Mouse (Mus musculus) ovary, adult 18-20 months (tissue): ENCODE data around the gene Wnt9a.
"Not testable (repeated sequence)": the region's sequence is repeated elsewhere in the genome, so short reads cannot be mapped to it uniquely, and the experiment has no call there.

Experiments
- DNase-seq: peaks from one replicate; pipeline ENCODE4 v3.0.0; 2022; ENCODE audit warnings: low spot score, mixed read lengths

The Wnt9a gene

DNA sequence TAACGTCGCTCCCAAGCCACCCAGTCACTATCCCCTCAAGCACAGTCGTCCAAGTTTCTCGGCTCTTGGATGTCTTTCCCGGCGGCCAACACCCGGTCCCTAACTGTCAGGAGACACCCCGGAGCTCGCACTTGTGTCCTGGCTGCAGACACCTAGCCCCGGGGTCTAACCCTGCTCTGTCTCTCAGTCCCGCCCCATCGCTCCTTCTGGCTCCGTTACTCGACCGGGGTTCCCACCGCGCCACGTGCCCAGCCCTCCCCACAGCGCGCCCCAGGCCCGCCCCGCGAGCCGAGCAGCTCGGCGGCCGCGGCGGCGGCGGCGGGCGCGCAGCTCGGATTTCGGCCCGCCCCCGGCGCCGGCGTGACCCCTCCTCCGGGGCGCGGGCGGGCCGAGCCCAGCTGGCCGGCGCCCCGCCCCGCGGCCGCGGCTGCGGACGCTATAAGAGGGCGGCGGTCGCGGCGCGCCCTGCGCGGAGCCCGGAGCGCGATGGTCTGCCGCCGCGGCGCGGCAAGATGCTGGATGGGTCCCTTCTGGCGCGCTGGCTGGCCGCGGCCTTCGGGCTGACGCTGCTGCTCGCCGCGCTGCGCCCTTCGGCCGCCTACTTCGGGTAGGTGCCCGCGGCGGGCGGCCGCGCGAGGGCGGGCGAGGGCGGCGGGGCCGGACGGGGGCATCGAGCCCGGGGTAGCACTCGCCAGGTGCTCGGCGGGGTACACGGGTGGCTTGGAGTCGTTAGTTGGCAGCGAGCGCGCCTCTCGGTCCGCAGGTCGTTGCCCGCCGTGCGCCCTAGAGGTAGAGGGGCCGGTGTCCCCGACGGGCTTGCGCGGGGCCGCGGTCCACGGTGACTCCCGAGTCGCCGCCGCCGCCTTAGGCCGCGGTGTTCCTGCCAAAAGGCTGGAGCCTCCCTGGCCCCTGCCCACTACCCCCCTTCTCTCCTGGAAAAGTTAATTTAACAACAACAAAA lies at the start of gene Wnt9a:
TSS of gene Wnt9a (plus strand) at position 468 of the 961 bp plus-strand sequence.
- DNase-seq: peak; percentile 54

- DNase-seq: no peak
Measured at GRCm38 (mm10) chr11:59259647-59260046, 47.1 kb upstream of the Wnt9a start.

DNA sequence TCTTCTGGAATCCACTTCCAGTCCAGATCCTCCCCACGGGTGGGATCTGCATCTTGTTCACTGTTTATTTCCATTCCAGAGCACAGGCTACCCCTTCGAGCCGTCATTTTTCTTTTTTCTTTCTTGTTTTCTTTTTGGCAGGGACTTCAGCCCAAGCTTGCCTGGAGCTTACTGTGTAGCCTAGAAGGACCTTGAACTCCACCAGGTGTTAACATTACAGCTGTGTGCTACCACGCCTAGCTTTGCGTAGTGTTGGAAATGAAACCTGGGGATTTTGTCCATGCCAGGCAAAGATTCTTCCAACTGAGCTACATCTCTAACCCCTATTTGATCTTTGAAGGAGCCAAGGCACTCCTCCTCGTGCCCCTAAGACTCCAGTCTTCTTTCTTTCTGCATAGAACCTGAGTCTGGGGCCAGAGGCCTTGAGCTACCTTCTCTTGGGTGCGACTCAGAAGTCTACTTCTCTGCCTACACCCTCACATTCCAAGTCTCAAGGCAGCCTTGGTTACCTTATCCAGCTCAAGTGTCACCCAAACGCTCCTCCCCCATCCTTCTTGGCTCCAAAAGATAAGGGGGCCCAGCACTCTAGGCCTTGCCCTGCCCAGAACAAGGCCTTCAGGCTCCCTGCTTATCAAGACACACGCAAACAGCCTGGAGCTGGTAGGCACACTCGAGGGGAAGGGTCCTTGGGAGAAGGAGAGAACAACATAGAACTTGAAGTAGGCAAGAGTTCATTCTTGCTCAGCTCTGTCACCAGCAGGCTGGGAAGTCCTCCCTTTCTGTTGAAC lies 45.8 kb upstream of the Wnt9a start:
- peak; percentile 76 for DNase-seq

DNA sequence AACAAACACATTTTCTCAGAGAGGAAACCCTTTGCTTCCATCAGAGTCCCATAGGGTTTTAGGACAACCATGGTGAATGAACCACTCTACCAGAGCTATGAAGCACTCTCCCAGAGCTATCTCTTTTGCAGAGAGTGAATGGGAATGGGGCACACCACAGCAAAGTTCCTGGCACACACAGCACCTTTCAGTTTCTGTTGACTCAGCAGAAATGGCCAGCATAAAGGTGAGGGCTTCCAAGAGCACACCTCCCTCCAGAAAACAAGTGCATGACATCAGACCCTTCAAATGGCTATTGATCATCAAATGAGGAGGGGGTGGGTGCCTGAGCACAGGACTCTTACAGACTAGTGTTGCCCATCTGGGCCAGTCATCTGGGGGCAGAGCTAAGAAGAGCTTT lies 44.4 kb upstream of the Wnt9a start:
- DNase-seq: no peak

GRCm38 (mm10) chr11:59263870-59264563 lies 42.7 kb upstream of the Wnt9a start:
- DNase-seq: peak; percentile 78

DNA sequence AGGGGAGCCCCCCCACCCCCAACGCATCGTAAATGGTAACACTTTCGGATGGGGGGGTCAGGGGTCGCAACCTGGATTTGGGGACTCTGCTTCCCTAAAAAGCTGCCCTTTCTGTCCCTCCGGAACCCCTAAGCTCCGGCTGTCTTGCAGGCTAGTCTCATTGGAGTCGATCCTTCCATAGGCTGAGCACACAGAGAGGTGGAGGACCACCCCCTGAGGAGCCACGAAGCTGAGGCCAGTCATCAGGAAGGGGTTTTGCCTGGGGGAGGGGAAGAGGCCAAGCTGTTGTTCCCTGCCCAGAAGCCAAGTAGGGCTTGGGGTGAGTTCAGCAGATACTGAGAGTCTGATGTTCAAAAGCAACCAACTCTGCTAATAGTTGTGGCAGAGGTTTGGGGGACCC lies 42.1 kb upstream of the Wnt9a start:
- DNase-seq: no peak

DNA sequence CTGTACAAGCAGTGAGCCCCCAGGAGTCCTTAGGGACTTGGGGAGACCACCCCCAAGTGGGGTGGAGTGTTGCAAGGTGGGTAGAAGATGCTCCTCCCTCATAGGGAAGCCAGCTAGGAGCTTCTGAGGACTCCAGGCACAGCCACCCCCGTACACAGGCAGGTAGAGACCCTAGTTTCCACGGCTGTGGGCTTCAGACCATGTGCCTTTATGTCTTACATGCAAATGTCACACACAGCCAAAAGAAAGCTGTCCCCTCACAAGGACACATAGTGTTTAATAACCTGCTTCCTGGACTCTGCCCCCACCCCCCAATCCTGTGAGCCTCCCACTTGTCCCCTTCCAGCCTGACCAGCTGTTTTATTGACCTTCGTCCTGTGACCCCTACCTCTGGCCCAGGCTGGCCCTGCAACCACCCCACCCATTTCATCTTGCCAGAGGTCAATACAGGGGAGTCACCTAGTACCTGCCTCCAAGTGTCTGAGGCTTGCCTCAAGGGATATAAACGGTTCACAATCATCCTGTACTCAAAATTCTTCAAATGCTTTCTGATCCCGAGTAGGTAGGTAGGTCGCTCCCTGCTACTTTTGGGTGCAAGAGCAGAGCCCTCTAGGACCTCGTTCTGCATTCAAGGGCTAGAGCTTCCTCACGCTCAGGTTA lies 41.4 kb upstream of the Wnt9a start:
- no peak for DNase-seq

DNA sequence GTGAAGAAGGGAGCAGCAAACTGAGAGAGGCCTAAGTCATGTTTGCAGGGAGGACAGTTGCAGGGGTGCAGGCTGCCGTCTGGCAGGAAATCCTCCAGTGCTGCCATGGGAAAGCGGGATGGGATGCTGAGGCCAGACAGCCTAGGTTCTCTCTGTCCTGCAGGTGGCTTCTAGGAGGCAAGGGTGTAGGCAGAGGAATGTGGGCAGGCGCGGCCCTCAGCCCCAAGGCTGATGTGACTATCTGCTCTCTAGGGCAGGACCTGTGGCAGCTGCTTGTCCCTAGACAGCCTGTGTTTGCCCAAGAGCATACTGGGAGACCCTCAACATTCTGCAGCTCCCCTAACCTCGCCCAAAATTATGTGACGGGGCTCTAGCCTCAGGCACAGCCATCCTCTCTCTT lies 40.0 kb upstream of the Wnt9a start:
- DNase-seq: no peak

DNA sequence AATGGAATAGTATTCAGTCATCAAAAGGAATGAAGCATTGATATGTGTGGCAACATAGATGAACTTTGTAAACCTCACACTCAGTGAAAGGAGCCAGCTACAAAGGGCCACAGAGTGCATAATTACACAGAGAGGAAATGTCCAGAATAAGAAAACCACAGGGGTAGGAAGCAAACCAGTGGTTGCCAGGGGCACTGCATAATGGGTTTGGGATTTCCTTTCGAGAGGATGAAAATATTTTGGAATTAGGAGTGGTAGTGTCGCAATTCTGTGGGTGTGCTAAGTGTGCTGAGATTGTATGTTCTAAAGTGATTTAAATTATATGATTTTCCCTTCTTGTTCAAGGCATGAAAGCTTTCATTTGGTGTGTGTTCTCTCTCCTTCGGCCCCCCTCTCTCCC lies 32.5 kb upstream of the Wnt9a start:
- DNase-seq: no peak

DNA sequence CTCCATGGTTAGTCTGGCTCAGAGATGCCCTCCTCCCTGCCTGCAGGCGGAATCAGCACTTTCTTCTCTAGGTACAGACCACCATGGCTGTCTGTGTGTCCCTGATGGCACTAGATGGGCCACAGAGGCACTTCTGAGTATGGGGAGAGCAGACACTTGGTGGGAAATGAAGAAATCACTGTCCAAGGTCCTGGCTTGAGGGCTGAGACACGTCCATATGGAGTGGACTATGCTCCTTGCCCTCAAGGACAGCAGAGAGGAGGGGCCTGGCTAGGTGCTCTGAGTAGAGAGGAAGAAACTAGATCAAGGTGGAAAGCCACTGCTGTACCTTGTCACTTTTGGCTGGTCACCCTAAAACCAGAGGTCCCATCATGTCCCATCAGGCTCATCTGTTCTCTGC lies 29.9 kb upstream of the Wnt9a start:
- no peak for DNase-seq

- DNase-seq: no peak
Measured at GRCm38 (mm10) chr11:59278047-59278446, 28.7 kb upstream of the Wnt9a start.

GRCm38 (mm10) chr11:59282111-59282510 lies 24.6 kb upstream of the Wnt9a start:
- DNase-seq: no peak

DNA sequence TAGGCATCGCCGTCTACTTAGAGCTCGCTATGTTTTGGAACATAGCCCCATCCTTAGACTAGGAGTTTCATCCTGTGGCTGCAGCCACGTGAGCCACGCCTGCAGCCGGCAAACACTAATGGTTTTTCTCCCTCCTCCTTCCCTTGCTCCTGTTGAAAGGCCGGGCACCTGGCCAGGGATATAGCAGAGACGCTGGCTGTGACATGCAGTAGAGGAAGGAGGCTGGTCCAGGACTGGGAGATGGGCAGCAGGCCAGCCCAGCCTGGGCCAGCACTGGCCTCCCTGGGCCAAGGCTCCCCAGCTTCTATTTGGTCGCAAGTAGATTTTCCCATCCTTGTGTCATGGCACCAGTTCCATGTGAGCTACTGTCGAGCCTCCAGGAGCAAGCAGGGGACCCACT lies 23.8 kb upstream of the Wnt9a start:
- DNase-seq: peak; percentile 37

- no peak for DNase-seq
Measured at GRCm38 (mm10) chr11:59284146-59284545, 22.6 kb upstream of the Wnt9a start.

DNA sequence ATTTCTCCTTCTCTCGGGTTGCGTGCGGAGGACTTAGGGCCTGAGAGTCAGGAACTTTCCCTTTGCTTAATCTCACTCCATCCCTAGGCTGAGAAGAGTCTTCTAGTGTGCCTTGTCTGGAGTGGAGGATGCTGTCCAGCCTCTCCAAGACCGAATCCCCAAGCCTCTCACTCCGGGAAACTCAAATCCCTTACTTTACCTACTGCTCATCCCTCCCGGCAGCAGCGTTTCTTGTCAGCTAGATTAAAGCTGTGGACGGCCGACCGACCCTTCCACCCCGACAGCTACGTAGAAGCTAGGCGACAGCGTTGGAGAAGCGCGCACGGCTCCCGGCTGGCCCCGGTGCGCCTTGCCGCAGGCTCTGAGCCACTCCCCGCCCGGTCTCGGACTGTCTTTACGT lies 17.0 kb upstream of the Wnt9a start:
- DNase-seq: no peak

GRCm38 (mm10) chr11:59290702-59291303 lies 15.9 kb upstream of the Wnt9a start, which contains the start of gene Wnt3a:
Gene Wnt3a (minus strand): TSS chr11:59290752.
- DNase-seq: no peak

DNA sequence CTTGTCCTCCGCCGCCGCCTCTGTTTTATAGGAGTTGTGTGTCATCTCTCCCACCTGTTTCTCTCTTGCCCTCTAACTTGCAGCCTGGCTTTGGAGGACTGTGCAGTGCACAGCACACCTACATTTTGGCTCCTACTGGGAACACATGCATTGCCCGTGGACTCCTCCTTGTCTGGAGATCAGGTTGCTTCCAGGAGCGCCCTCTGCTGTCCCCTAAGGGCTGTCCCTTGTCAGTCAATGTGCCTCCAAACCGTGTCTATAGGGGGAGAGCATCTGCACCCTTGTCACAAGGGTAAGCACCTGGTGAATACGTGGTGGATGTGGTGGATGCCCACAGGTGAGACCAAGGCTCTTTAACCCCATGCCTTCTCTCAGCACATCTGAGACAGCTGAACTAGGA lies 13.1 kb upstream of the Wnt9a start:
- no peak for DNase-seq

GRCm38 (mm10) chr11:59297941-59298340 lies 8.8 kb upstream of the Wnt9a start:
- DNase-seq: no peak

- no peak for DNase-seq
Measured at GRCm38 (mm10) chr11:59300185-59300584, 6.5 kb upstream of the Wnt9a start.

GRCm38 (mm10) chr11:59301053-59301452 lies 5.7 kb upstream of the Wnt9a start:
- not testable (repeated sequence) for DNase-seq
